Mouse (Mus musculus) limb, embryonic 11.5 days (tissue): ENCODE data around the gene Tmem126a. TPM values are rescaled to one million over a fixed set of nuclear protein-coding genes. Genes with fewer than 3 reads are reported as not detected.

ENCODE experiments used
- ATAC-seq: fragments of 200-750 bp; cut with Nextera tagmentation; 2 replicates; pipeline ENCODE4 v1.8.0; 2017; ENCODE audit warnings: low read depth; ENCODE audit not compliant: insufficient number of reproducible peaks, low FRiP score, low TSS enrichment
- DNase-seq: peaks from one replicate; pipeline ENCODE4 v3.0.0-alpha.2; 2015; ENCODE audit warnings: low spot score
- H3K27ac ChIP-seq: fragments of 300-500 bp; sonication (generic); replicated peaks from 2 replicates; pipeline ENCODE4 v1.5.1; 2014; ENCODE audit warnings: low read depth, mild to moderate bottlenecking, low read length
- H3K27me3 ChIP-seq: fragments of 300-500 bp; sonication (generic); 2 replicates; pipeline ENCODE4 v1.6.1; 2014; ENCODE audit warnings: mild to moderate bottlenecking, low read length, mixed read lengths; ENCODE audit not compliant: control insufficient read depth, insufficient read depth
- H3K36me3 ChIP-seq: fragments of 300-500 bp; sonication (generic); 2 replicates; pipeline ENCODE4 v1.6.1; 2014; ENCODE audit warnings: mild to moderate bottlenecking, low read length, moderate library complexity, mixed read lengths; ENCODE audit not compliant: control insufficient read depth, insufficient read depth
- H3K4me1 ChIP-seq: fragments of 300-500 bp; sonication (generic); 2 replicates; pipeline ENCODE4 v1.6.1; 2014; ENCODE audit warnings: low read length, mixed read lengths; ENCODE audit not compliant: control insufficient read depth, insufficient read depth
- H3K4me2 ChIP-seq: fragments of 300-500 bp; sonication (generic); 2 replicates; pipeline ENCODE4 v1.6.1; 2014; ENCODE audit warnings: low read depth, mild to moderate bottlenecking, moderate library complexity; ENCODE audit not compliant: severe bottlenecking
- H3K4me3 ChIP-seq: fragments of 300-500 bp; sonication (generic); 2 replicates; pipeline ENCODE4 v1.5.1; 2014; ENCODE audit warnings: low read depth, low read length
- H3K9ac ChIP-seq: fragments of 300-500 bp; sonication (generic); 2 replicates; pipeline ENCODE4 v1.6.1; 2014; ENCODE audit warnings: mild to moderate bottlenecking, low read length
- H3K9me3 ChIP-seq: fragments of 300-500 bp; sonication (generic); 2 replicates; pipeline ENCODE4 v1.6.1; 2016; ENCODE audit warnings: low read length; ENCODE audit not compliant: control insufficient read depth
- WGBS: fragments of 180-500 bp; shearing (Covaris S2); extraction: QIAGEN DNeasy Blood & Tissue Kit; methylation state at CpG from one replicate; pipeline ENCODE4 v1.1.7; 2014; 5-methylcytosine and 5-hydroxymethylcytosine counted together
- polyA plus RNA-seq: library from polyadenylated mRNA; unstranded; fragments of >200 nt; fragmentation: Nextera tagmentation; extraction: Ambion mirVana; gene quantifications from 2 replicates; pipeline ENCODE4 v1.2.1, GENCODE M21; 2014

Gene Tmem126a
- polyA plus RNA-seq, 1 experiment from 2014 or later: 119 TPM

- H3K27ac ChIP-seq: no peak overlapping the region
- H3K4me1 ChIP-seq: no peaks in the 10 kb centered on the region
- H3K36me3 ChIP-seq: no peaks in the 10 kb centered on the region
- H3K9ac ChIP-seq: no peak overlapping the region; the same call in 1 of the 2 replicates
- ATAC-seq (no peak), DNase-seq (no peak)
- no peaks in the 10 kb centered on the region for H3K27me3 ChIP-seq
- H3K4me2 ChIP-seq: peak overlapping the region; percentile 51
- no peak overlapping the region; the same call in 1 of the 2 replicates for H3K4me3 ChIP-seq
- WGBS: 63% methylated on average over 9 of the region's 9 CpGs
- no peaks in the 10 kb centered on the region for H3K9me3 ChIP-seq
Observed at GRCm38 (mm10) chr7:90427006-90427405, 30.0 kb downstream of the Tmem126a start.

GRCm38 (mm10) chr7:90426020-90427001, 30.7 kb downstream of the Tmem126a start, which contains the start of gene Ccdc89:
Ccdc89 (plus strand) TSS chr7:90426577.
- ATAC-seq (peak; percentile 99), DNase-seq (peak; percentile 74)
- peak within 1 kb of the TSS; percentile 24 for H3K4me3 ChIP-seq
- whole genome bisulfite sequencing: 22% methylated on average over 29 of the region's 29 CpGs
- H3K9ac ChIP-seq: peak within 1 kb of the TSS; percentile 23; the same call in 1 of the 2 replicates
- H3K27me3 ChIP-seq: no peaks in the 10 kb centered on the region
- H3K4me2 ChIP-seq: peak within 1 kb of the TSS; percentile 51
- H3K9me3 ChIP-seq: no peaks in the 10 kb centered on the region
- no peaks in the 10 kb centered on the region for H3K36me3 ChIP-seq
- no peak within 1 kb of the TSS for H3K27ac ChIP-seq
- H3K4me1 ChIP-seq: no peaks in the 10 kb centered on the region

GRCm38 (mm10) chr7:90409934-90410333, 47.1 kb downstream of the Tmem126a start:
- no peak overlapping the region for H3K27ac ChIP-seq
- H3K36me3 ChIP-seq: no peaks in the 10 kb centered on the region
- no peak overlapping the region for H3K4me3 ChIP-seq
- no peak overlapping the region for H3K9ac ChIP-seq
- 38% methylated on average over 3 of the region's 3 CpGs for WGBS
- H3K9me3 ChIP-seq: no peaks in the 10 kb centered on the region
- no peaks in the 10 kb centered on the region for H3K27me3 ChIP-seq
- ATAC-seq (no peak), DNase-seq (peak; percentile 78)
- H3K4me1 ChIP-seq: no peaks in the 10 kb centered on the region
- H3K4me2 ChIP-seq: no peak overlapping the region

Other genes starting within 250 kb of the Tmem126a start
- not detected in 2 replicates for gene Ccdc83, start 191.5 kb downstream of the Tmem126a start, polyA plus RNA-seq
- 5.0 and 7.1 TPM in 2 replicates for gene Sytl2, start 155.0 kb downstream of the Tmem126a start, polyA plus RNA-seq
- gene Ccdc89, start 30.7 kb downstream of the Tmem126a start, polyA plus RNA-seq: 2.1 and 3.1 TPM in 2 replicates
- gene Crebzf, start 14.5 kb downstream of the Tmem126a start, polyA plus RNA-seq: 45.8 and 47.2 TPM in 2 replicates
- gene Tmem126b, start 18.8 kb upstream of the Tmem126a start, polyA plus RNA-seq: 37.0 and 41.1 TPM in 2 replicates
- gene Dlg2, start 19.4 kb upstream of the Tmem126a start, polyA plus RNA-seq: 0.91 and 1.3 TPM in 2 replicates